Mouse (Mus musculus) limb, embryonic 13.5 days (tissue): ENCODE data around the gene Nek10. TPM values are rescaled to one million over a fixed set of nuclear protein-coding genes. Genes with fewer than 3 reads are reported as not detected.
"Not testable (repeated sequence)": the region's sequence is repeated elsewhere in the genome, so short reads cannot be mapped to it uniquely, and the experiment has no call there.

Experiments used
- ATAC-seq: fragments of 200-750 bp; cut with Nextera tagmentation; 2 replicates; pipeline ENCODE4 v1.8.0; 2017; ENCODE audit warnings: low read depth, moderate number of reproducible peaks, moderate TSS enrichment; ENCODE audit not compliant: low FRiP score
- H3K27ac ChIP-seq: fragments of 300-500 bp; sonication (generic); 2 replicates; pipeline ENCODE4 v1.5.1; 2015; ENCODE audit warnings: inconsistent platforms, mild to moderate bottlenecking, moderate library complexity
- H3K27me3 ChIP-seq: fragments of 300-500 bp; sonication (generic); 2 replicates; pipeline ENCODE4 v1.6.1; 2015; ENCODE audit warnings: mild to moderate bottlenecking, inconsistent platforms
- H3K36me3 ChIP-seq: fragments of 300-500 bp; sonication (generic); 2 replicates; pipeline ENCODE4 v1.6.1; 2015; ENCODE audit warnings: inconsistent platforms, mild to moderate bottlenecking, moderate library complexity
- H3K4me1 ChIP-seq: fragments of 300-500 bp; sonication (generic); 2 replicates; pipeline ENCODE4 v1.6.1; 2015; ENCODE audit warnings: inconsistent platforms
- H3K4me2 ChIP-seq: fragments of 300-500 bp; sonication (generic); replicated peaks from 2 replicates; pipeline ENCODE4 v1.6.1; 2015; ENCODE audit warnings: inconsistent platforms, mild to moderate bottlenecking, moderate library complexity
- H3K4me3 ChIP-seq: fragments of 300-500 bp; sonication (generic); 2 replicates; pipeline ENCODE4 v1.5.1; 2015; ENCODE audit warnings: moderate library complexity, mild to moderate bottlenecking, inconsistent platforms
- H3K9ac ChIP-seq: fragments of 300-500 bp; sonication (generic); 2 replicates; pipeline ENCODE4 v1.6.1; 2015; ENCODE audit warnings: mild to moderate bottlenecking, inconsistent platforms
- H3K9me3 ChIP-seq: fragments of 300-500 bp; sonication (generic); 2 replicates; pipeline ENCODE4 v1.6.1; 2016; ENCODE audit warnings: inconsistent platforms
- WGBS: fragments of 180-500 bp; shearing (Covaris S2); methylation state at CpG from one replicate; pipeline ENCODE4 v1.1.7; 2015; 5-methylcytosine and 5-hydroxymethylcytosine counted together
- polyA plus RNA-seq: library from polyadenylated mRNA; unstranded; fragments of >200 nt; fragmentation: Nextera tagmentation; extraction: Ambion mirVana; gene quantifications from 2 replicates; pipeline ENCODE4 v1.2.1, GENCODE M21; 2015

Gene Nek10
- polyA plus RNA-seq, 1 experiment from 2014 or later, result 0.08 TPM

DNA sequence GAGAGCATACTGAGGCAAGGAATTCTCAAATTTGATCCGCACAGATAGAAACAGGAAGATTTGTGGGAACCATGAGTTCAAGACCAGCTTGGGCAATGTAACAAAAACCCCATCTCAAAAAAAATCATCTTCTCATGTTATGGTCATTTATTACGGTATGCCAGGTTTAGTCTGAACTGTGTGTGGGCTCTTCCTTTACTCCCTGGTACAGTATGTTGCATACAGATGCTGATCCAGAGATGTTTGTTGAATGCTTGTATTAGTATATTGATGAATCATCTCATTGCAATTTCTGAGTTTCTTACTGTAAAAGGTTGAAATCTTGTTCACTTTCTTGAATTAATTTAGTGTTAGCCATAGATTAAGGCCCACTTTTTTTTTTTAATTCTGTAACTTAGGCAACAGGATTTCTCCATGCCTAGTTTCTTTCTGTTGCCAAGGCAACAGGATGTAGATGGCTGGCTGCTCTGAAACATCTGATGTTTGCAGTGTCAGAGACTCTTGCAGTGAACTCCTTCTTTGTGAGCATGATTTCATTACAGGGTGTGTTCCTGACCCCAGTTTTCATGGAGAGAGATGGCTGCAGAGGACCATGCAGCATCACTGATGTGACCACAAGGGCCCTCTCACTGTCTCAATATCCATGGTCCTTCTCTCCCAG is 156.7 kb downstream of the Nek10 start:
- no peak overlapping the region for H3K4me3 ChIP-seq
- H3K9ac ChIP-seq, result no peak overlapping the region
- no peaks in the 10 kb centered on the region for H3K9me3 ChIP-seq
- no peak for ATAC-seq
- WGBS, result 87% methylated on average over 2 of the region's 2 CpGs
- no peaks in the 10 kb centered on the region for H3K36me3 ChIP-seq
- no peaks in the 10 kb centered on the region for H3K4me1 ChIP-seq
- H3K27ac ChIP-seq, result no peak overlapping the region
- no peak overlapping the region for H3K4me2 ChIP-seq
- no peaks in the 10 kb centered on the region for H3K27me3 ChIP-seq

DNA sequence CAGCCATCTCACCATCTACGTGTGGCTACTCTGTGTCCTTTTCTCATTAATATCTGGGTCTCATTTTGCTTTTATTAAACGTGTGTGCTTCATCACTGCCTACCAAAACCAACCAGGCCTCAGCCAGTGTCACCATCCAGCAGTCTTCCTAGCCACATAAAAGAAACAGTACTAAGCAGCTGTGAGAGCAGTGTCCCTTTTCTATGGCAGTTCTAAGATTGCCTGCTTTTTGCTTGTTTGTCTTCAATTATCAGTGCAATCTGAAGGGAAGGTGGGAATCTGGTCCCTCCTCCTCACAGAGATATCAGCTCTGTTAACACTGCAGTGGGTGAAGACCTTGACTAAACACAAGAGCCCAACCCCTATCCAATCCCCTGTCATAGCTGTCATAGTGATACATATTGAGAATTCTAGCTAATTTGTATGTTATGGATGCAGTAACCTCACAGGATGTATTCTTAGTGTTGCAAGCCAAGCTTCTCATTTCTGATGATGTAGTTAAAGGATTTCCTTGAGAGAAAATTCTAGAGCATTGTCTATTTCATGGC is 157.3 kb downstream of the Nek10 start:
- ATAC-seq, result no peak
- Histone ChIP-seq H3K9ac (no peak overlapping the region), H3K4me2 (no peak overlapping the region), H3K4me3 (no peak overlapping the region), H3K36me3 (no peaks in the 10 kb centered on the region), H3K4me1 (no peaks in the 10 kb centered on the region), H3K27ac (no peak overlapping the region), H3K9me3 (no peaks in the 10 kb centered on the region), H3K27me3 (no peaks in the 10 kb centered on the region)
- WGBS, result 71% methylated on average over 2 of the region's 2 CpGs

DNA sequence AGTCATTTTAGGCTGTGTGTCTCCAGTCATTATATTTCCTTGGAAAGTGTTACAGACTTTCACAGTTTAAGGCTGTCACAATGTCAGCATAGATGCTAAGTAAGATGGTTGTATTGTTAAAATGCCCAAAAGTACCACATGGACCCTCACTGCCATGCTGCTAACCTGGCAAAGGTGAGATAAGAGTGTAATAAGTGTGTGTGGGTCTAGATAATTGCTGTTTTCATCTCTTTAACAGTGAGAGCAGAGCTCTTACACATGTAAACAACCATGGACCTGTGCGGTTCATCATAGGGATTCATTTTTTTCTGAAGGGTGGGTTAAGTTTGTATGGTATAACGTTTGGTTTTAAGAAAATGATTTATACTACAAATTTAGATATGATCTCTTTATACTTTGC is 167.4 kb downstream of the Nek10 start:
- Histone ChIP-seq H3K27ac (no peak overlapping the region), H3K36me3 (no peaks in the 10 kb centered on the region), H3K4me1 (no peaks in the 10 kb centered on the region), H3K9ac (no peak overlapping the region), H3K4me2 (no peak overlapping the region), H3K9me3 (no peaks in the 10 kb centered on the region), H3K4me3 (no peak overlapping the region), H3K27me3 (no peaks in the 10 kb centered on the region)
- ATAC-seq, result no peak
- 74% methylated on average over 2 of the region's 2 CpGs for WGBS

DNA sequence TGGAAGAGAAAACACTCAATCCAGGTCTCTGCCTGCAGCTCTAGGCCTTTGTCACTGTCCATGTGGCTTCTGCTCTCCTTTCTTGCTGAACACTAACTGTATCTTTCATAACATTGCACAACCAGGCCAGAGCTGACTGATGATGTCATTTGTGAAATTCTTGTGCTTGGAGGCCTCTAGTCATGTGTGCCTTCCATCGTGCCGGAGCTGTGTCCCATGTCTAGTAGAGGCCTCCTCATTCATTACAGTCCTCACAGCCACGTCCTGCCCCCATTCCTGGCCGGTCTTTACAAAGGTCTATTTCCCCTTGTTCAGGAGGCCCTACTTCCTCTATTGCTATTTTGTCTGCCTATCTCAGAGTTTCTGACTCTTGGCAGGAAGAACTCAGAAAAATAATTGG is 167.8 kb downstream of the Nek10 start:
- H3K27me3 ChIP-seq, result no peaks in the 10 kb centered on the region
- no peak overlapping the region for H3K9ac ChIP-seq
- WGBS, result 72% methylated on average over 4 of the region's 4 CpGs
- no peak overlapping the region for H3K4me2 ChIP-seq
- no peak for ATAC-seq
- H3K4me3 ChIP-seq, result no peak overlapping the region
- no peaks in the 10 kb centered on the region for H3K4me1 ChIP-seq
- H3K36me3 ChIP-seq, result no peaks in the 10 kb centered on the region
- H3K27ac ChIP-seq, result no peak overlapping the region
- no peaks in the 10 kb centered on the region for H3K9me3 ChIP-seq

DNA sequence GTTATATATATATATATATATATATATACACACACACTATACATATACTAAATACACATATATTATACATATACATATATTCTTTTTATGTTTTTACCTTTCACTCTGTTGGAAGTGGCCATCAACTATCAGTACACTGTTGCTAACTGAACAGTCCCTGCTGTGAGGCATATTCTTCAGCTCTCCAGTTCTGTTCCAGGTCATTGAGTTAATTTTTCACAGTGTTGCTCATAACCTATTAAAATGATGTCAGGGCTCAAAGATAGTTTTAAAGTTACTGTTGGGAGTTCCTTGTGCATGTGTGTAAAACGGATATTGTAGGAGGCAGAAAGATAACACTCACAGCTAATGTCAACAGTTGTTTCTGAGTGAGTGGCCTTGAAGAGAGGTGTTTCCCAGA is 170.9 kb downstream of the Nek10 start:
- 52% methylated on average over 1 of the region's 1 CpGs for WGBS
- H3K9ac ChIP-seq, result no peak overlapping the region
- ATAC-seq, result no peak

DNA sequence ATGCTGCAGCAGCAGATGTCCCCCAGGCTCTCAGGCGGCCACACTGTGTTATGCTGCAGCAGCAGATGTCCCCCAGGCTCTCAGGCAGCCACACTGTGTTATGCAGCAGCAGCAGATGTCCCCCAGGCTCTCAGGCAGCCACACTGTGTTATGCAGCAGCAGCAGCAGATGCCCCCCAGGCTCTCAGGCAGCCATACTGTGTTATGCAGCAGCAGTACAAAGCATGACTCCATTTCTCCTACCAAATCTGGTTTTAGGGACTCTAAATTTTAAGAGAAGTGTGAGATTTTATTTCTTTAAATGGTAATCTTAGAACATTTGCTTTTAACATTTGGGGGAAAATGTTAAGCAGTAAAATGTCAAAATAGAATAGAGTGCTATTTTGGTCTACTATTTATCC is 180.9 kb downstream of the Nek10 start:
- not testable (repeated sequence) for H3K36me3 ChIP-seq, ATAC-seq, H3K9me3 ChIP-seq, H3K9ac ChIP-seq, H3K27me3 ChIP-seq, H3K4me2 ChIP-seq, H3K27ac ChIP-seq, H3K4me3 ChIP-seq, H3K4me1 ChIP-seq
- WGBS, result 19% methylated on average over 1 of the region's 1 CpGs

More for the DNA sequence above, 170.9 kb downstream of the Nek10 start:
- Histone ChIP-seq H3K4me2 (no peak overlapping the region), H3K9me3 (no peaks in the 10 kb centered on the region), H3K36me3 (no peaks in the 10 kb centered on the region), H3K4me3 (no peak overlapping the region), H3K4me1 (no peaks in the 10 kb centered on the region), H3K27me3 (no peaks in the 10 kb centered on the region), H3K27ac (no peak overlapping the region)

DNA sequence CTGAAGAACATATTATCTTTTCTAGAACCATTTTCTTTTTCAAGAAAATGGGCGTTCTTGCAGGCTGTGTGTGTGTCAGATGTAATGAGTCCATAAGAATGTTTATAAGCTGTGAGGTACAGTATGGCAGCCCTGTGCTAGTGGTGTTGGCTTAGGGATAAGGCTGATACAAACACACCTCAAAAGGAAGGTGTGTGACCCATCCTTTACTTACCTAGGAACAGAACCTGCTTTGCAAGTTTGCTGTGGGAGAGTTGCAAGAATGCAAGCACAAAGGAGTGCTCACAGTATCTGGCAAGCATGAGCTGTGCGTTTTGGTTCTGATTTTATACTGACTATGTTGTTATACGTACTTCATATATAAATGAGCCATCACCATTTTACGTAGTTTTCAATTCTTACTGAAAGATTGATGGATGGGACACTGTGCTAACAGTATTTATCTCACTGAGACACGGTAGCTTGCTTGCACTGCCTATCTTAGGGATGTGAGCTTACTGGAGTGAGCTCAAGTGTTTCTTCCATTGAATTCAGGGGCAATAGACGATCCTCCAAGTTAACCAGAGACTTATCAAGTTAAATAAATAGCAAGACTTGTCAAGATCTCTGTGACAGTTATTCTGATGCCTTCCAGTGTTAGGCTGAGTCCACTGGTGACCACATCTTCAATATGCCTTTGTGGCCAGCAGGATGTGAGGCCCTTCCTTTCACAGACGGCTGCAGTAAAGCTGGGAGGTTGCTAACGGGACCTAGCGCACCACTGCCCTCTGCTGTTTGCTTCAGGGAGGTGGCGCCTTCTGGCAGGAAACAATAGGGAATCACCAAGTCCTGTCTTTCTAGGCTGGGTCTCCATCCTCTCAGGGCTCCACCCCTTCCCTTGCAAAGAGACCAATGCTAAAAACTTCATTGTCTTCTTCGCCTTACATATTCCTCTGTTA is 181.8 kb downstream of the Nek10 start:
- ATAC-seq, result peak; percentile 69
- no peaks in the 10 kb centered on the region for H3K36me3 ChIP-seq

DNA sequence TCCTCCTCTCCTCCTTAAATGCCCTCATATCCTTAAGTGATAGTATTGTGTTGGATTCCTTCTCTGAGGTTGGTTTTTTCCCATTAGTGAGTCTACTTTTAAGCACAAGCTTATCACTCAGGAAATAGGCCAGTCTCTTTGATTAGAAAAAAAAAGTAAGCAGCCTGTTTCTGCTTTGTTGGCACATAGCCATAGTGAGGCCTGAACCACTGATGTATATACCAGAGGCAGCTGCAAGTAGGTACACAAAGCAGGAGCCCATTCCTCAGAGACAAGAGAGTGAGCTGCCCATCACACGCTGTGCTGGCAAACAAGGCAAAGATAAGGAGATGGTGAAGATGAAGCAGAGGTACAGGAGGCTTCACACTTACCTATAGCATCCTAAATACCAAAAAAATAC is 184.2 kb downstream of the Nek10 start:
- Histone ChIP-seq H3K27me3 (no peaks in the 10 kb centered on the region), H3K4me1 (no peaks in the 10 kb centered on the region), H3K27ac (no peak overlapping the region), H3K4me3 (no peak overlapping the region), H3K4me2 (no peak overlapping the region), H3K9ac (no peak overlapping the region), H3K9me3 (no peaks in the 10 kb centered on the region), H3K36me3 (no peaks in the 10 kb centered on the region)
- WGBS, result 55% methylated on average over 1 of the region's 1 CpGs
- no peak for ATAC-seq

More for the DNA sequence above, 181.8 kb downstream of the Nek10 start:
- H3K4me1 ChIP-seq, result no peaks in the 10 kb centered on the region
- H3K27ac ChIP-seq, result no peak overlapping the region
- no peaks in the 10 kb centered on the region for H3K9me3 ChIP-seq
- H3K4me3 ChIP-seq, result no peak overlapping the region
- no peaks in the 10 kb centered on the region for H3K27me3 ChIP-seq
- H3K9ac ChIP-seq, result no peak overlapping the region
- no peak overlapping the region for H3K4me2 ChIP-seq
- 42% methylated on average over 11 of the region's 11 CpGs for WGBS

DNA sequence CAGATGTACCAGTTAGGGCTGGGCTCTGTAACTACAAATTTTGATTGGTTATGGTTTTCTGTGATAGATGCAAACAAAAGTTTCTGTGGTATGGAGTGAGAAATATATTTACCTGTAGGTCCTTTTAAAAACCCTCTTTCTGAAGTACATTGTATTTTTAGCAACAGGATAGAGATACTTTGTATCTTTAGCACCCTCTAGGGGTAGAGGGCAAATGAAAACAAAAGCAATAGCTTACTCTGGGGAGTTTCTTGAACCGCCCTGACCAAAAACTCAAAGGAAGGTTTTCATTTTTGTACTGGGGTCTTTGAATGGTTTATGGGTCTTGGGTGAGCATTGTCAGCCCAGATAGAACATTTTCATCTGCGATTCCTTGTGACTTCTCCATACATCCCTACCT is 188.4 kb downstream of the Nek10 start:
- no peaks in the 10 kb centered on the region for H3K9me3 ChIP-seq
- H3K4me1 ChIP-seq, result no peaks in the 10 kb centered on the region
- no peak overlapping the region for H3K4me3 ChIP-seq
- H3K4me2 ChIP-seq, result no peak overlapping the region
- H3K36me3 ChIP-seq, result no peaks in the 10 kb centered on the region
- WGBS, result 84% methylated on average over 2 of the region's 2 CpGs
- H3K27me3 ChIP-seq, result no peaks in the 10 kb centered on the region
- no peak overlapping the region for H3K9ac ChIP-seq
- H3K27ac ChIP-seq, result no peak overlapping the region
- ATAC-seq, result no peak

DNA sequence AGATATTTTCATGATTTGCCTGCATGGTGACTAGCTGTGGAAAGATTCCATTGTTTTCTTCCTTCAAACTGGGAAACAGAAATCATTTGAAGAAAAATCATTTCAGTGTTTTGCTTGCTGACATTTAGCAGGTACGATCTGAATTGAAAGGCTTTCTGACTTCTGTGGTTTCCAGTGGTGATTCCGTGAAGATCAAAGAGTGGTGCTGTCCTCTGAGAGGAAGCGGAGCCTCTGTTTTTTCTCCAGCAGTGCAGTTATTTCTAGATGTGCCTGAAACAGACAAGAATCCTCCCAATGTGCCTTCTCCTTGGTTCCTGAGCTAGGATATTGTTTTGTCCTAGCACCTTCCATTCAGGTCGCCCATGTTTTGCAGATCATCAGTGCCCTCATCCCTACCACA is 208.2 kb downstream of the Nek10 start:
- Histone ChIP-seq H3K36me3 (no peaks in the 10 kb centered on the region), H3K4me2 (no peak overlapping the region), H3K9me3 (no peaks in the 10 kb centered on the region), H3K4me3 (no peak overlapping the region), H3K9ac (no peak overlapping the region), H3K27me3 (no peaks in the 10 kb centered on the region), H3K4me1 (no peaks in the 10 kb centered on the region), H3K27ac (no peak overlapping the region)
- no peak for ATAC-seq
- WGBS, result 54% methylated on average over 4 of the region's 4 CpGs

DNA sequence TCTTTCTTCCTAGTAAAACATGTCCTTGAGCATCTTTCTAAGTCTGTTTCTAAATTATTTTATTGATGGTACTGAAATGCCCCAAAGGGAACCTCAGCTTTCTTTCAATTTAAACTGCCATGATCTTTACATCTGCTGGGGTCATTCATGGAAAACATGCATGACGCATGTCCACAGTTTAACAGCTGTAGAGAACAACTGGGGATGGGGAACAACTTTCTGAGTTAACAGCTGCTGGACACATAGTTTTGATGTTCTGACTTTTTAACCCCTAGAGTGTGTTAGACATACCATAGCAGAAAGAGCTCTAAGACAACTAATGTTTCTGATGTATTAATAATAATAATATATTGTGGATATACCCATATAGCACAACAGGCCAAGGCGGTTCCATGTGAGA is 211.6 kb downstream of the Nek10 start:
- Histone ChIP-seq H3K4me1 (no peaks in the 10 kb centered on the region), H3K4me2 (no peak overlapping the region), H3K27me3 (no peaks in the 10 kb centered on the region), H3K9me3 (0 out of 2 replicates have a peak, but pooled peaks cover 6% of the 10 kb centered on the region), H3K9ac (no peak overlapping the region), H3K36me3 (no peaks in the 10 kb centered on the region), H3K27ac (no peak overlapping the region), H3K4me3 (no peak overlapping the region)
- peak; percentile 69; the same call in 1 of the 2 replicates for ATAC-seq
- WGBS, result 71% methylated on average over 2 of the region's 2 CpGs

DNA sequence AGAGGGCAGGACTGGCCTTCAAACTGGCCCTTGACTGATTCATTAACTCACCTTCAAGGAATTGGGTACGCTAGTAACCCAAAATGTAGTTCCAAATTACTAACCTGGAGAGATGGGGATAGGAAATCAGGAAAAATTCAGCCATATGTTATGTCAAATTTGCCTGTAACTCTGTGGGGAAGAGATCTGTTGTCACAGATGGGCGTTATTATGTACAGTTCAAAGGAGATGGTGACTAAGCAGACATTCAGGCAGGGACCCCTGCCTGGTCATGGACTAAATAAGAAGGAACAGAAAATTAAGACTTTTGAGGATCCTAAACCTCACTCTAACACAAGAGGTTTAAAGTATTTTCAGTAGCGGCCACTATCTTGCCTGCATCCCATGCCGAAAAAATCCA is 227.4 kb downstream of the Nek10 start:
- ATAC-seq, H3K27ac ChIP-seq, H3K27me3 ChIP-seq, H3K4me1 ChIP-seq, H3K9ac ChIP-seq, H3K4me2 ChIP-seq, H3K36me3 ChIP-seq, H3K4me3 ChIP-seq: not testable (repeated sequence)
- peaks cover 20% of the 10 kb centered on the region for H3K9me3 ChIP-seq
- WGBS, result 92% methylated on average over 4 of the region's 4 CpGs
